Mouse (Mus musculus) ovary, postnatal 36 days (tissue): Measurements from ENCODE around the gene Map3k15.

Experiments
- DNase-seq: peaks from one replicate; pipeline ENCODE4 v3.0.0; 2022; ENCODE audit warnings: low spot score, mixed read lengths

Gene Map3k15

GRCm38 (mm10) chrX:160135719-160136118, 147.5 kb downstream of the Map3k15 start:
- DNase-seq = no peak

- DNase-seq = no peak
Measured at GRCm38 (mm10) chrX:160136153-160136552, 147.9 kb downstream of the Map3k15 start.

- DNase-seq = no peak
Measured at GRCm38 (mm10) chrX:160137177-160137860, 149.1 kb downstream of the Map3k15 start.

GRCm38 (mm10) chrX:160137861-160138717, 149.9 kb downstream of the Map3k15 start, which contains the start of gene Pdha1:
Gene Pdha1 (minus strand): TSS chrX:160138413.
- DNase-seq = peak; percentile 81

- no peak for DNase-seq
Measured at GRCm38 (mm10) chrX:160146806-160147205, 158.6 kb downstream of the Map3k15 start.

- no peak for DNase-seq
Measured at GRCm38 (mm10) chrX:160147406-160147805, 159.2 kb downstream of the Map3k15 start.

- no peak for DNase-seq
Measured at GRCm38 (mm10) chrX:160148859-160149258, 160.6 kb downstream of the Map3k15 start.

GRCm38 (mm10) chrX:160153147-160153815, 165.0 kb downstream of the Map3k15 start:
- no peak for DNase-seq

- DNase-seq = no peak
Measured at GRCm38 (mm10) chrX:160164259-160164658, 176.0 kb downstream of the Map3k15 start.

- DNase-seq = no peak
Measured at GRCm38 (mm10) chrX:160166246-160166985, 178.2 kb downstream of the Map3k15 start.

GRCm38 (mm10) chrX:160170150-160170549, 181.9 kb downstream of the Map3k15 start:
- DNase-seq = peak; percentile 14
